Mouse (Mus musculus) small intestine, adult 2 months (tissue): ENCODE results near the gene Metrn.

ENCODE experiments used
- CTCF ChIP-seq: fragments of 200-500 bp; IDR thresholded peaks from 2 replicates; pipeline ENCODE4 v1.5.1; 2012; ENCODE audit warnings: low read depth, mild to moderate bottlenecking, control low read depth, inconsistent platforms, low read length, moderate library complexity, mixed read lengths; ENCODE audit not compliant: insufficient replicate concordance, insufficient read length; ENCODE audit errors: extremely low read depth
- POLR2A ChIP-seq: fragments of 200-500 bp; IDR thresholded peaks from 2 replicates; pipeline ENCODE4 v1.6.1; 2012; ENCODE audit warnings: low read depth, mild to moderate bottlenecking, control low read depth, inconsistent platforms, low read length, moderate library complexity

GRCm38 (mm10) chr17:25835301-25835700 is 38.4 kb upstream of the Metrn start:
- no peak for TF ChIP-seq POLR2A
- no peak for TF ChIP-seq CTCF
